In the genomic region with DNA sequence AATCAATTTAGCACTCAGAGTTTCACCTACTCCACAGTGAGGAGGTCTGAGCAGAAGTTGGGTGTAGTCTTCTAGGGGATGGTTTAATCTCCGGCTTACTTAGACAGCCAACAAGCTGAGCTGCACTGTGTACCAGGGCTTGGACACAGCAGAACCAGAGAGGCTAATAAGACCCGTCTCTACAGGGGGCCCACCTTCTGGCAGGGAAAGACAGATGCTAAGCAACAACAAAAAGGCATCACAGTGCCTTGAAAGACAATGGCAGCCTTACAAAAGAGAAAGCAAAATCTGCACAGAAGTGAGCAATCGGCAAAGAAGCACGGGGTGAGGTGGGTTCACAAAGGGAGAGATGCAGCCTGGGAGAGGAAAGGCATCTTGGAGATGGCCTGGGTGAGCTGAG, we compare ENCODE assay signal across 18 mouse cellular contexts. TPM values are rescaled to one million over a fixed set of nuclear protein-coding genes. Genes with fewer than 3 reads are reported as not detected.
A peak's percentile ranks its signal among the peaks of the same experiment; 100 is the strongest.
DNase-seq lines count a peak whose midpoint lies in the region; ATAC-seq lines count a peak whose summit lies in the region.
"Had no signal": no experiment of that assay in that cellular context is flagged by ENCODE, and none has a peak within 500 bp of the region (broad histone marks: within the 10 kb centered on the region; RNA-seq: fewer than 3 reads in every experiment).

No protein-coding gene starts in this region.

- no peak overlapping the region for H3K9ac ChIP-seq in hindbrain, embryonic 16.5 days (ENCODE audit: low read depth, low read length)
- H3K9ac ChIP-seq in midbrain, embryonic 12.5 days (replicated peaks) = no peak overlapping the region
- H3K9ac ChIP-seq in midbrain, embryonic 16.5 days (ENCODE audit: low read depth, low read length) = no peak overlapping the region
- H3K9ac ChIP-seq in hindbrain, embryonic 11.5 days (ENCODE audit: low read depth, low read length) = no peak overlapping the region; the same call in 1 of the 2 replicates
- H3K9ac ChIP-seq: forebrain, postnatal 0 days; limb, embryonic 15.5 days; liver, postnatal 0 days; neural tube, embryonic 15.5 days had no signal

- 25% methylated on average over 4 of the region's 4 CpGs for WGBS in hindbrain, embryonic 10.5 days
- WGBS in hindbrain, embryonic 16.5 days = 16% methylated on average over 4 of the region's 4 CpGs
- WGBS in midbrain, embryonic 12.5 days = 17% methylated on average over 4 of the region's 4 CpGs
- 7% methylated on average over 4 of the region's 4 CpGs for WGBS in midbrain, embryonic 16.5 days
- WGBS in hindbrain, embryonic 11.5 days = 31% methylated on average over 4 of the region's 4 CpGs

- H3K36me3 ChIP-seq in hindbrain, embryonic 10.5 days = no peaks in the 10 kb centered on the region
- no peaks in the 10 kb centered on the region for H3K36me3 ChIP-seq in hindbrain, embryonic 16.5 days (ENCODE audit: control insufficient read depth, insufficient read depth, low read length)
- H3K36me3 ChIP-seq in midbrain, embryonic 12.5 days = no peaks in the 10 kb centered on the region
- no peaks in the 10 kb centered on the region for H3K36me3 ChIP-seq in midbrain, embryonic 16.5 days (ENCODE audit: control insufficient read depth, insufficient read depth, low read length)
- H3K36me3 ChIP-seq in hindbrain, embryonic 11.5 days (ENCODE audit: control insufficient read depth, insufficient read depth, low read length) = no peaks in the 10 kb centered on the region
- H3K36me3 ChIP-seq: limb, embryonic 15.5 days; neural tube, embryonic 15.5 days had no signal

- H3K27me3 ChIP-seq in hindbrain, embryonic 10.5 days (ENCODE audit: insufficient read depth, poor library complexity, severe bottlenecking) = peaks cover 45% of the 10 kb centered on the region
- no peaks in the 10 kb centered on the region for H3K27me3 ChIP-seq in hindbrain, embryonic 16.5 days (replicated peaks; ENCODE audit: control insufficient read depth, insufficient read depth, low read length)
- peaks cover 45% of the 10 kb centered on the region for H3K27me3 ChIP-seq in midbrain, embryonic 12.5 days
- H3K27me3 ChIP-seq in midbrain, embryonic 16.5 days (ENCODE audit: control insufficient read depth, insufficient read depth, low read depth, low read length) = no peaks in the 10 kb centered on the region
- peaks cover 11% of the 10 kb centered on the region; the same call in 1 of the 2 replicates for H3K27me3 ChIP-seq in hindbrain, embryonic 11.5 days (ENCODE audit: control insufficient read depth, insufficient read depth, low read length)

- 0 out of 2 replicates have a peak overlapping the region, but pooled peaks have one; percentile 7 for H3K4me3 ChIP-seq in hindbrain, embryonic 10.5 days
- no peak overlapping the region for H3K4me3 ChIP-seq in hindbrain, embryonic 16.5 days (ENCODE audit: low read length)
- no peak overlapping the region for H3K4me3 ChIP-seq in midbrain, embryonic 12.5 days
- no peak overlapping the region for H3K4me3 ChIP-seq in midbrain, embryonic 16.5 days (ENCODE audit: low read depth, low read length)
- H3K4me3 ChIP-seq in hindbrain, embryonic 11.5 days (ENCODE audit: low read depth, low read length) = no peak overlapping the region
- H3K4me3 ChIP-seq: heart, embryonic 10.5 days; limb, embryonic 15.5 days; neural tube, embryonic 15.5 days had no signal

- no peaks in the 10 kb centered on the region; the same call in 1 of the 2 replicates for H3K9me3 ChIP-seq in hindbrain, embryonic 10.5 days
- H3K9me3 ChIP-seq in hindbrain, embryonic 16.5 days (ENCODE audit: control insufficient read depth, low read length) = no peaks in the 10 kb centered on the region
- no peaks in the 10 kb centered on the region for H3K9me3 ChIP-seq in midbrain, embryonic 12.5 days
- no peaks in the 10 kb centered on the region for H3K9me3 ChIP-seq in midbrain, embryonic 16.5 days (replicated peaks; ENCODE audit: control insufficient read depth, low read length, poor library complexity, severe bottlenecking)
- no peaks in the 10 kb centered on the region for H3K9me3 ChIP-seq in hindbrain, embryonic 11.5 days (ENCODE audit: control insufficient read depth, low read length)
- H3K9me3 ChIP-seq: heart, embryonic 10.5 days; limb, embryonic 15.5 days; neural tube, embryonic 15.5 days had no signal

- ATAC-seq in hindbrain, embryonic 16.5 days = no peak
- no peak for ATAC-seq in midbrain, embryonic 12.5 days (ENCODE audit: low FRiP score, low read depth)
- no peak for ATAC-seq in midbrain, embryonic 16.5 days
- ATAC-seq in hindbrain, embryonic 11.5 days (ENCODE audit: low FRiP score) = no peak
- ATAC-seq in inflammation-experienced regulatory T-cells, adult 6 months = no peak
- ATAC-seq: forebrain, postnatal 0 days; liver, postnatal 0 days had no signal

- DNase-seq in hindbrain, embryonic 10.5 days (ENCODE audit: low spot score) = peak; percentile 24
- DNase-seq in hindbrain, embryonic 11.5 days (ENCODE audit: low spot score) = peak; percentile 31
- DNase-seq in urinary bladder, adult 2 months (ENCODE audit: low spot score) = no peak
- DNase-seq: adrenal gland, adult 8-10 months; cerebellum, adult 8-10 months; forebrain, postnatal 0 days; kidney, adult 11 months; kidney, postnatal 25 days; liver, postnatal 0 days; lung, postnatal 36 days had no signal

- peaks cover 48% of the 10 kb centered on the region for H3K4me1 ChIP-seq in hindbrain, embryonic 10.5 days (replicated peaks)
- H3K4me1 ChIP-seq in hindbrain, embryonic 16.5 days (ENCODE audit: control insufficient read depth, insufficient read depth, low read depth, low read length) = peaks cover 18% of the 10 kb centered on the region
- H3K4me1 ChIP-seq in midbrain, embryonic 12.5 days = peaks cover 25% of the 10 kb centered on the region
- peaks cover 14% of the 10 kb centered on the region for H3K4me1 ChIP-seq in midbrain, embryonic 16.5 days (ENCODE audit: control insufficient read depth, insufficient read depth, low read length)
- peaks cover 4% of the 10 kb centered on the region; the same call in 1 of the 2 replicates for H3K4me1 ChIP-seq in hindbrain, embryonic 11.5 days (replicated peaks; ENCODE audit: control insufficient read depth, insufficient read depth, low read length)

- H3K27ac ChIP-seq in hindbrain, embryonic 10.5 days = peak overlapping the region; percentile 35; the same call in 1 of the 2 replicates
- no peak overlapping the region for H3K27ac ChIP-seq in hindbrain, embryonic 16.5 days (ENCODE audit: low read depth, low read length)
- H3K27ac ChIP-seq in midbrain, embryonic 12.5 days (replicated peaks) = peak overlapping the region; percentile 40
- H3K27ac ChIP-seq in midbrain, embryonic 16.5 days (ENCODE audit: low read length) = no peak overlapping the region
- H3K27ac ChIP-seq in hindbrain, embryonic 11.5 days (ENCODE audit: low read depth, low read length) = peak overlapping the region; percentile 47; the same call in 1 of the 2 replicates
- H3K27ac ChIP-seq: limb, embryonic 15.5 days; neural tube, embryonic 15.5 days; stomach, postnatal 0 days had no signal

- no peak overlapping the region for H3K4me2 ChIP-seq in hindbrain, embryonic 16.5 days (ENCODE audit: low read length)
- H3K4me2 ChIP-seq in midbrain, embryonic 12.5 days (replicated peaks) = no peak overlapping the region
- no peak overlapping the region for H3K4me2 ChIP-seq in midbrain, embryonic 16.5 days (ENCODE audit: low read length)
- no peak overlapping the region for H3K4me2 ChIP-seq in hindbrain, embryonic 11.5 days (replicated peaks; ENCODE audit: low read depth, low read length)
- H3K4me2 ChIP-seq: limb, embryonic 15.5 days; neural tube, embryonic 15.5 days had no signal

RNA-seq across cellular contexts. Expression of gene Shank3, which starts 3.3 kb away (rescaled TPM):
- 2.8 and 3.5 TPM in 2 replicates for polyA plus RNA-seq in hindbrain, embryonic 10.5 days (2016; fragmentation: Nextera tagmentation; extraction: Ambion mirVana)
- 7.7 and 8.4 TPM in 2 replicates for polyA plus RNA-seq in hindbrain, embryonic 16.5 days (2015; fragmentation: Nextera tagmentation; extraction: Ambion mirVana)
- polyA plus RNA-seq in midbrain, embryonic 12.5 days (2016; fragmentation: Nextera tagmentation; extraction: Ambion mirVana) = 6.9 and 8.0 TPM in 2 replicates
- 12.0 and 16.7 TPM in 2 replicates for polyA plus RNA-seq in midbrain, embryonic 16.5 days (2015; fragmentation: Nextera tagmentation; extraction: Ambion mirVana)
- 2.8 and 3.5 TPM in 2 replicates for polyA plus RNA-seq in hindbrain, embryonic 11.5 days (2014; fragmentation: Nextera tagmentation; extraction: Ambion mirVana)
- polyA plus RNA-seq in urinary bladder, adult 2 months (2012; rRNA removed) = 7.1 and 8.8 TPM in 2 replicates
- polyA plus RNA-seq in inflammation-experienced regulatory T-cells, adult 6 months (2017; shearing (Covaris generic)) = not detected

RNA-seq across cellular contexts. Expression of gene Arsa, which starts 18.9 kb away (rescaled TPM):
- 14.3 and 14.8 TPM in 2 replicates for polyA plus RNA-seq in hindbrain, embryonic 10.5 days (2016; fragmentation: Nextera tagmentation; extraction: Ambion mirVana)
- polyA plus RNA-seq in hindbrain, embryonic 16.5 days (2015; fragmentation: Nextera tagmentation; extraction: Ambion mirVana) = 35.4 and 37.3 TPM in 2 replicates
- 13.7 and 14.1 TPM in 2 replicates for polyA plus RNA-seq in midbrain, embryonic 12.5 days (2016; fragmentation: Nextera tagmentation; extraction: Ambion mirVana)
- polyA plus RNA-seq in midbrain, embryonic 16.5 days (2015; fragmentation: Nextera tagmentation; extraction: Ambion mirVana) = 32.6 and 37.6 TPM in 2 replicates
- 10.0 and 10.4 TPM in 2 replicates for polyA plus RNA-seq in hindbrain, embryonic 11.5 days (2014; fragmentation: Nextera tagmentation; extraction: Ambion mirVana)
- polyA plus RNA-seq in urinary bladder, adult 2 months (2012; rRNA removed) = 35.4 TPM in 2 replicates
- polyA plus RNA-seq in inflammation-experienced regulatory T-cells, adult 6 months (2017; shearing (Covaris generic)) = 10 to 100 TPM in 1 of 3 experiments, 1 to 10 TPM in 2; 4.9 to 12.1 (median 6.8) TPM

RNA-seq across cellular contexts. Expression of gene Mapk8ip2, which starts 42.4 kb away (rescaled TPM):
- 22.2 and 40.3 TPM in 2 replicates for polyA plus RNA-seq in hindbrain, embryonic 10.5 days (2016; fragmentation: Nextera tagmentation; extraction: Ambion mirVana)
- polyA plus RNA-seq in hindbrain, embryonic 16.5 days (2015; fragmentation: Nextera tagmentation; extraction: Ambion mirVana) = 84.5 and 88.1 TPM in 2 replicates
- polyA plus RNA-seq in midbrain, embryonic 12.5 days (2016; fragmentation: Nextera tagmentation; extraction: Ambion mirVana) = 54.9 and 58.7 TPM in 2 replicates
- 84.4 and 86.4 TPM in 2 replicates for polyA plus RNA-seq in midbrain, embryonic 16.5 days (2015; fragmentation: Nextera tagmentation; extraction: Ambion mirVana)
- polyA plus RNA-seq in hindbrain, embryonic 11.5 days (2014; fragmentation: Nextera tagmentation; extraction: Ambion mirVana) = 22.4 and 24.1 TPM in 2 replicates
- 0.25 and 0.32 TPM in 2 replicates for polyA plus RNA-seq in urinary bladder, adult 2 months (2012; rRNA removed)
- under 1 TPM in 2 of 3 experiments, not detected in 1; 0.08 to 0.40 TPM for polyA plus RNA-seq in inflammation-experienced regulatory T-cells, adult 6 months (2017; shearing (Covaris generic))
- polyA plus RNA-seq: liver, postnatal 0 days had no signal

Comparison
In these comparisons a context has a peak if more than half of its experiments do, and no peak if none do; other contexts are left out.
1. H3K27ac ChIP-seq: peak in hindbrain, embryonic 10.5 days (single experiment), midbrain, embryonic 12.5 days (single experiment) and hindbrain, embryonic 11.5 days (single experiment); none in hindbrain, embryonic 16.5 days (single experiment) and midbrain, embryonic 16.5 days (single experiment).
2. RNA of gene Mapk8ip2, which starts 42.4 kb away (polyA plus RNA-seq): 84.5 to 88.1 TPM in hindbrain, embryonic 16.5 days, 84.4 to 86.4 TPM in midbrain, embryonic 16.5 days, 54.9 to 58.7 TPM in midbrain, embryonic 12.5 days, 22.2 to 40.3 TPM in hindbrain, embryonic 10.5 days and 22.4 to 24.1 TPM in hindbrain, embryonic 11.5 days; 0.25 to 0.32 TPM in urinary bladder, adult 2 months and 0.08 to 0.40 TPM in inflammation-experienced regulatory T-cells, adult 6 months; every median in the first group is over 10 times any median in the second.